In genomic region chr7:60492028-60492995, GRCm38 (mm10) we compare ENCODE assay signal across 8 mouse cellular contexts.
DNase-seq lines count a peak whose midpoint lies in the region; ATAC-seq and TF ChIP-seq lines count a peak whose summit lies in the region.
"Not testable (repeated sequence)": the region's sequence is repeated elsewhere in the genome, so short reads cannot be mapped to it uniquely, and the experiment has no call there.

No protein-coding gene starts in this region.

- H3K27ac ChIP-seq in cortical plate, adult 2 months (ENCODE audit: insufficient read depth, low read length); liver, embryonic 13.5 days: not testable (repeated sequence)
- H3K27ac ChIP-seq in hindbrain, embryonic 13.5 days: peak overlapping the region; percentile 60

- WGBS in hindbrain, embryonic 13.5 days: 13% methylated on average over 39 of the region's 39 CpGs
- 7% methylated on average over 39 of the region's 39 CpGs for WGBS in liver, embryonic 13.5 days (ENCODE audit: insufficient replicate concordance)

- peak; percentile 97 for ATAC-seq in hindbrain, embryonic 13.5 days (ENCODE audit: low FRiP score)
- ATAC-seq in liver, embryonic 13.5 days (ENCODE audit: low read depth): peak; percentile 73

- TF ChIP-seq POLR2A in cortical plate, adult 2 months (IDR thresholded peaks at IDR 0.05; ENCODE audit: extremely low read depth, insufficient read depth, low read length): peak; percentile 40; the same call in 1 of the 2 replicates

- H3K4me3 ChIP-seq in cortical plate, adult 2 months (ENCODE audit: insufficient read depth, low read length): peak overlapping the region; percentile 28; the same call in 1 of the 2 replicates
- peak overlapping the region; percentile 37 for H3K4me3 ChIP-seq in hindbrain, embryonic 13.5 days
- peak overlapping the region; percentile 42 for H3K4me3 ChIP-seq in liver, embryonic 13.5 days (replicated peaks)

- DNase-seq in adrenal gland, adult (ENCODE audit: inconsistent age in 2 of 2, low spot score in 1 of 2): peak; percentile 31 to 55
- DNase-seq in frontal cortex, postnatal 14 days (ENCODE audit: low spot score in 2 of 2): peak; percentile 19 to 22
- peak; percentile 26 to 32 for DNase-seq in layer of hippocampus, adult 8-10 months (ENCODE audit: low spot score in 2 of 2)
- peak; percentile 0 for DNase-seq in liver, embryonic 13.5 days
- DNase-seq in neural tube, embryonic 10.5 days (ENCODE audit: extremely low spot score, low spot score): peak; percentile 33
- peak; percentile 43 for DNase-seq in testis, postnatal 10 days (ENCODE audit: low spot score)

- H3K36me3 ChIP-seq in hindbrain, embryonic 13.5 days; liver, embryonic 13.5 days: not testable (repeated sequence)

- H3K4me2 ChIP-seq in hindbrain, embryonic 13.5 days: peak overlapping the region; percentile 39
- peak overlapping the region; percentile 41 for H3K4me2 ChIP-seq in liver, embryonic 13.5 days

- H3K9me3 ChIP-seq in hindbrain, embryonic 13.5 days; liver, embryonic 13.5 days (replicated peaks): not testable (repeated sequence)

- H3K27me3 ChIP-seq in hindbrain, embryonic 13.5 days; liver, embryonic 13.5 days: not testable (repeated sequence)

- H3K4me1 ChIP-seq in cortical plate, adult 2 months (ENCODE audit: control insufficient read depth, insufficient read depth, low read length); hindbrain, embryonic 13.5 days (replicated peaks); liver, embryonic 13.5 days (replicated peaks): not testable (repeated sequence)

- not testable (repeated sequence) for TF ChIP-seq CTCF in cortical plate, adult 2 months (IDR thresholded peaks at IDR 0.05; ENCODE audit: extremely low read depth, insufficient read depth, low read length)

- peak overlapping the region; percentile 51; the same call in 1 of the 2 replicates for H3K9ac ChIP-seq in hindbrain, embryonic 13.5 days
- not testable (repeated sequence) for H3K9ac ChIP-seq in liver, embryonic 13.5 days
